Mouse (Mus musculus): Measurements from ENCODE around the gene Cdc6. TPM values are rescaled to one million over a fixed set of nuclear protein-coding genes. Genes with fewer than 3 reads are reported as not detected.
A peak's percentile ranks its signal among the peaks of the same experiment; 100 is the strongest.

Gene Cdc6
- polyA plus RNA-seq, 1 experiment from 2014 or later: 54.7 TPM

DNA sequence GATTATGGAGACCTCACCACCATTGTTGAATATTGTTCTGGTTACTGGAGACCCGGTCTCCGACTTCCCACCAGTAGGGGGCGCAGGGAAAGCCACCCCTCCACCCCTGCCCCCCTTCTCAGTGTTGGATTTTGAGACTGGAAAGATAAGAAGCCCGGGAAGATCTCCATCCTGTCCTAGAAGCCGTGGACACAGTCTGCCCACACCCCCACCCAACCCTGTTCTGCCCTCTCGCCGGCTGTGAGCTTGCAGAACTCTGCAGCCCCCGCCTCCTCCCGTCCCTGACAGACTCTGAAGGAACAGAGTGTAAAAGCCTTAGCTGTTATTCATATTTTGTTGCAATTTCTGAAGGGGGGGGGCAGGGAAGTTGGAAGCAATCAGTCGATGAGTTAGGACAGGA, 46.8 kb downstream of the Cdc6 start:
- WGBS: 5% methylated on average over 10 of the region's 10 CpGs
- H3K4me1 ChIP-seq (replicated peaks; ENCODE audit: control insufficient read depth, insufficient read depth, low read length): peaks cover 26% of the 10 kb centered on the region
- peak overlapping the region; percentile 70; the same call in 1 of the 2 replicates for H3K27ac ChIP-seq (ENCODE audit: low read depth, low read length)

DNA sequence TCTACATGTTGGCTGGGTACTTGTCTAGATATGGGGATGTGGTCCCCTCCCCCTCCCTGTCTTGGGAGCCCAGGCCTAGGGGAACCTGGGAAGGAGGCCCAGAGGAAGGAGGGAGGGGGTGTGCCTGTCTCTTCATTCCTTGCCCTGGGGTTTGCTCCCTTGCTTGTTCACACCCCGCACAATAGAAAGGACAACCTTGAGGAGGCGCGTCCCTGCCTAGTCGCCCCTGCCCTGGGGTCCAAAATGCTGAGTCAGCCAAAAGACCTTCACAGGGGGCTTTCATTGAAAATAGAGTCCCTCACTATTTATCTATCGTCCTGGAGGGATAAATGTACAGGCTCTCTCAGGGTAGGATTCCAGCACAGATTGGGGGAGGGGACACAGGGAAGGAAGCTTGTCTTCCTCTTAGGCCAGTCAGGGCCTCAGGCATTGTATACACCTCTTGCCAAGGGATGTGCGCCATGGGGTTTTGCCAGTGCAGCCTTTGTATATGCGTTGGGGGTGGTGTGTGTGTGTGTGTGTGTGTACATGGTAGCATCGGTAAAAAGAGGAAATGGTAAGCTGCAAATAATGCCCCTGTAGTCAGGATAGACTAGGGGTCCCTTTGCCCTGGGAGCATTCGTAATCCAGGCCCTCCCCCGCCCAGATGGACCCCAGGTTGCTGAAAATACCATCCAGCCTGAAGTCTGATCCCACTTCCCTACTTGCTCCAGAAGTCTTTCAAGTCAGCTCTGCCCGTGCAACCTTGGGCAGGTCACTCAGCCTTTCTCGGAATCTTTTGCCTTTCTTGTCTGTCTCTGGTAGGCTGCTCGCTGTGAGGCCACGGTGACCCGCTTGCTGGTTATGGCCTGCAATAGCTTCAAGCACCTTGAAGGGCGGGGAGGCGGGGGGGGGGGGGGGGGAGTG, 47.5 kb downstream of the Cdc6 start:
- Histone ChIP-seq H3K9me3 (ENCODE audit: control insufficient read depth, low read length) (no peaks in the 10 kb centered on the region), H3K36me3 (ENCODE audit: control insufficient read depth, insufficient read depth, low read length) (no peaks in the 10 kb centered on the region), H3K4me3 (ENCODE audit: low read depth, low read length) (no peak overlapping the region), H3K27ac (ENCODE audit: low read depth, low read length) (peak overlapping the region; percentile 70), H3K27me3 (ENCODE audit: control insufficient read depth, insufficient read depth, low read length) (no peaks in the 10 kb centered on the region), H3K4me2 (ENCODE audit: low read depth, low read length, severe bottlenecking) (peak overlapping the region; percentile 38), H3K9ac (ENCODE audit: low read length) (peak overlapping the region; percentile 17; the same call in 1 of the 2 replicates), H3K4me1 (replicated peaks; ENCODE audit: control insufficient read depth, insufficient read depth, low read length) (peaks cover 29% of the 10 kb centered on the region)
- ATAC-seq (replicated peaks; ENCODE audit: low FRiP score): peak; percentile 42
- peak; percentile 68 for DNase-seq (ENCODE audit: low spot score)
- WGBS: 11% methylated on average over 17 of the region's 17 CpGs

More for the DNA sequence above, 46.8 kb downstream of the Cdc6 start:
- DNase-seq (ENCODE audit: low spot score): peak; percentile 91
- H3K9ac ChIP-seq (ENCODE audit: low read length): peak overlapping the region; percentile 17; the same call in 1 of the 2 replicates
- no peaks in the 10 kb centered on the region for H3K9me3 ChIP-seq (ENCODE audit: control insufficient read depth, low read length)
- H3K4me3 ChIP-seq (ENCODE audit: low read depth, low read length): no peak overlapping the region
- no peaks in the 10 kb centered on the region for H3K27me3 ChIP-seq (ENCODE audit: control insufficient read depth, insufficient read depth, low read length)
- peak; percentile 75 for ATAC-seq (replicated peaks; ENCODE audit: low FRiP score)
- peak overlapping the region; percentile 38 for H3K4me2 ChIP-seq (ENCODE audit: low read depth, low read length, severe bottlenecking)
- no peaks in the 10 kb centered on the region for H3K36me3 ChIP-seq (ENCODE audit: control insufficient read depth, insufficient read depth, low read length)

DNA sequence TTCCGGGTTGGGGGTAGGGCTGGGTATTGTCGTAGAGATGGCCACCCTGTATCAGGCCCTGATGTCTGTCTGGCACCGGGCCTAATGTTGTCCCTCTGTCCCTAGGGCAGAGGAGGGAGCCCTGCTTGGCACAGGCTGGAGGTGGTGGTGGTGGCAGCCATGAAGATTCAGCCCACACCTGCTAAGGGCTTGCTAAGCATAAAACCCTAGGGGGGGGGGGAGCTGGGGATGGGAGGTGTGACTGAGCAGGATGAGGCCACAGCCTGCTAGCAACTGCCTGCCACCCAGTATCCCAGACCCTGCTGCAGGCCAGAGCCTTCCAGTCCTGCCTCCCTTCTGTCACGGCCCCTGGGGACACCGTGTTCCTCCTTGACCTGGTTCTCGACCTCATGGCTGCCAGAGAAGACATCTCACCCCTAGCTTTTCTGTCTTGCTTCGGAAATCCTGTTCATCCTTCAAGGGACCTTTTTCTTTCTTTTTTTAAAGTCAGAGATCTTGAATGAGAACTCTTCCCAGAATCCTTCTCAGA, 48.2 kb downstream of the Cdc6 start:
- peaks cover under 1% of the 10 kb centered on the region for H3K27me3 ChIP-seq (ENCODE audit: control insufficient read depth, insufficient read depth, low read length)
- H3K9ac ChIP-seq (ENCODE audit: low read length): no peak overlapping the region
- H3K4me2 ChIP-seq (ENCODE audit: low read depth, low read length, severe bottlenecking): no peak overlapping the region
- no peak for DNase-seq (ENCODE audit: low spot score)
- peaks cover 29% of the 10 kb centered on the region for H3K4me1 ChIP-seq (replicated peaks; ENCODE audit: control insufficient read depth, insufficient read depth, low read length)
- peak overlapping the region; percentile 70; the same call in 1 of the 2 replicates for H3K27ac ChIP-seq (ENCODE audit: low read depth, low read length)
- no peaks in the 10 kb centered on the region for H3K36me3 ChIP-seq (ENCODE audit: control insufficient read depth, insufficient read depth, low read length)
- H3K4me3 ChIP-seq (ENCODE audit: low read depth, low read length): no peak overlapping the region
- 42% methylated on average over 7 of the region's 7 CpGs for WGBS
- no peak for ATAC-seq (replicated peaks; ENCODE audit: low FRiP score)
- H3K9me3 ChIP-seq (ENCODE audit: control insufficient read depth, low read length): no peaks in the 10 kb centered on the region

DNA sequence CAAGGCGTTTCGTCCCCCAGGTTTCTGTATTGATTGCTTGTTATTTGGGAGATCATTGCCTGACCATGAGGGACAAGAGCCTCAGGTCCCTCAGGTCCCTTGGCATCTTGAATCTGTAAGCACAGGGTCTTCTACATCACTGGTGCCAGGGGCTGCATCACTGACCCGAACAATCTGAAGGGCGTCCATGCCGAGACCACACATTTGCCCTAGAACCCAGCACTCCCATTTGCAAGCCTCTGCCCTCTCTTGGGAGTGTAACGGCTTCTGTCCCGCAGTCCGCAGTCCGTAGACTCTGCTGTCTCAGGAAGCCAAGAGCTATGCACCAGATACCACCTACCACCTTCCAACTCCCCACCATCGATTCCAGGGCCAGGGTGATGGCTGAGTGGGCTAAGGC, 48.7 kb downstream of the Cdc6 start:
- H3K9me3 ChIP-seq (ENCODE audit: control insufficient read depth, low read length): no peaks in the 10 kb centered on the region

DNA sequence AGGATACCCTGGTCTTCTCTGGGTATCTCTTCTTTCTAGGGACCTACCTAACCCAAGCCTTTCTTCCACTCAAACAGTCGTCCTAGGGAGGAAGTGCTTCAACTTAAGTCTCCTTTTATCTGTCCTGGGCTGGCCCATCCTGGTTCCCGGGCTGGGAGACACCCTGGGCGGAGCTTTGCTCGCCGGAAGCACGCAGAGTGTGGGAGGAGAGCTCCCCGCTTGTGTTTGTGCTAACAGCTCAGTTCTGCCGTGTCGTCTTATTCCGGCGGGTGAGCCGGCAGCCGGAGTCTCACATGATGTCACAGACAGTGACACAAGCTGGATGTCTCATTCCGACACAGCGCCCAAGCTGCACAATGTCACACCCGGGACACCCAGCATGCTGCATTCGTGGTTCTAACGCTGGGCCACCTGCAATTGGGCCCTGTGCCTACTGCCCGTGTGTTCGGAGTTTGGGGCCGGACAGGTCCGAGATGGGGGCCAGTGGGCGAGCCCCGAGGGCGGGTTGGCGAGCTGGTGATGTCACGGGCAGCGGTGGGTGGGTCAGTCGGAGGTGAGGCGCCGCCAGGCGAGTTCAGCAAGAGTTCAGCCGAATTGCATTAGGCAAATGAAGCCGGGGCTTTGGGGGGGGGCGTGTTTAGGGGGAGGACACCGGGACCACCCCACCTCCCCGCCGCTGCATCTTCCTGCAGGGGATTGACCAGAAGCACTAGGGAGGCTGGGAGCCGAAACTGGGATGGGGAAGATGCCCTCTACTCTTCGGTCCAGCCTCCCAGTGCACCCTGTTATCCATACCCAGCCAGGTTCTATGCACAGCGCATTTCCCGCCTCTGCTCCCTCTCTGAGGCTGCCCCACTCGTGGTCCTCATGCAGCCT, 52.1 kb downstream of the Cdc6 start:
- Histone ChIP-seq H3K27ac (ENCODE audit: low read depth, low read length) (no peak overlapping the region), H3K9me3 (ENCODE audit: control insufficient read depth, low read length) (no peaks in the 10 kb centered on the region), H3K4me3 (ENCODE audit: low read depth, low read length) (peak overlapping the region; percentile 61), H3K36me3 (ENCODE audit: control insufficient read depth, insufficient read depth, low read length) (no peaks in the 10 kb centered on the region), H3K9ac (ENCODE audit: low read length) (peak overlapping the region; percentile 70), H3K4me2 (ENCODE audit: low read depth, low read length, severe bottlenecking) (peak overlapping the region; percentile 100), H3K4me1 (replicated peaks; ENCODE audit: control insufficient read depth, insufficient read depth, low read length) (peaks cover 57% of the 10 kb centered on the region), H3K27me3 (ENCODE audit: control insufficient read depth, insufficient read depth, low read length) (peaks cover 19% of the 10 kb centered on the region)
- WGBS: 0% methylated on average over 43 of the region's 43 CpGs
- ATAC-seq (replicated peaks; ENCODE audit: low FRiP score) (peak; percentile 28; the same call in 1 of the 2 replicates), DNase-seq (ENCODE audit: low spot score) (peak; percentile 81)

More for the DNA sequence above, 48.7 kb downstream of the Cdc6 start:
- Histone ChIP-seq H3K4me1 (replicated peaks; ENCODE audit: control insufficient read depth, insufficient read depth, low read length) (peaks cover 34% of the 10 kb centered on the region), H3K27me3 (ENCODE audit: control insufficient read depth, insufficient read depth, low read length) (peaks cover 5% of the 10 kb centered on the region), H3K9ac (ENCODE audit: low read length) (no peak overlapping the region), H3K4me2 (ENCODE audit: low read depth, low read length, severe bottlenecking) (no peak overlapping the region), H3K36me3 (ENCODE audit: control insufficient read depth, insufficient read depth, low read length) (no peaks in the 10 kb centered on the region), H3K4me3 (ENCODE audit: low read depth, low read length) (no peak overlapping the region), H3K27ac (ENCODE audit: low read depth, low read length) (no peak overlapping the region)
- 80% methylated on average over 8 of the region's 10 CpGs for WGBS
- ATAC-seq (replicated peaks; ENCODE audit: low FRiP score) (no peak), DNase-seq (ENCODE audit: low spot score) (no peak)

DNA sequence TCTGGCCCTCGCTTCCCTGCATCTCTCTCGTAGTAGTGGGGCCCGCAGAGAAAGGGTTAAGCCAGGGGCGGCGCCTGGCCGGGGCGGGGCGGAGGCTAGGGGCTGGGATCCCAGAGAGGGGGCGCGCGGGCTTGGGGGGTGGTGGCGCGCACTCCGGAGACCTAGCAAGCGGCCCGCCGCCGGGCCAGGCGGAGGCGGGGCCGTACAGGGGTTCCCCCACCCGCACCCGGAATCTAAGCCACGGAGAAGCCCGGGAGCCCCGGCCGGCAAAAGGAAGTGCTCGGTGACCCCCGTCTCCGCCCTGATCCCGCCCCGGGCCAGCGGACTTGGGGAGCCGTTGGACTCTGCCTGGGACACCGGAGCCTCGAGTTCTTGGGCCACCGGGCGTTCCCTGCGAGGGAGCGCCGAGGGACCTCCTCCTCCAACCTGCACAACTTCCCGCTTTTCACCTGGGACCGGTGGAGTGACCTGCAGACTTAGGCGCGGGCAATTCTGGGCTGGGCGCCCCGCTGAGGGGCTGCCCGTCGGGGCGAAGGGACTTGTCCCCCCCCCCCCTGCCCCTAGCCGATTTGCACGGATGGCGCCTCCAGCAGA, 52.8 kb downstream of the Cdc6 start:
- DNase-seq (ENCODE audit: low spot score) (peak; percentile 86), ATAC-seq (replicated peaks; ENCODE audit: low FRiP score) (peak; percentile 55)
- no peaks in the 10 kb centered on the region for H3K9me3 ChIP-seq (ENCODE audit: control insufficient read depth, low read length)
- WGBS: under 1% methylated on average over 53 of the region's 53 CpGs
- no peak overlapping the region for H3K27ac ChIP-seq (ENCODE audit: low read depth, low read length)
- peak overlapping the region; percentile 70 for H3K9ac ChIP-seq (ENCODE audit: low read length)
- no peaks in the 10 kb centered on the region for H3K36me3 ChIP-seq (ENCODE audit: control insufficient read depth, insufficient read depth, low read length)
- H3K4me2 ChIP-seq (ENCODE audit: low read depth, low read length, severe bottlenecking): peak overlapping the region; percentile 100
- H3K27me3 ChIP-seq (ENCODE audit: control insufficient read depth, insufficient read depth, low read length): peaks cover 19% of the 10 kb centered on the region
- peak overlapping the region; percentile 61 for H3K4me3 ChIP-seq (ENCODE audit: low read depth, low read length)
- H3K4me1 ChIP-seq (replicated peaks; ENCODE audit: control insufficient read depth, insufficient read depth, low read length): peaks cover 59% of the 10 kb centered on the region

DNA sequence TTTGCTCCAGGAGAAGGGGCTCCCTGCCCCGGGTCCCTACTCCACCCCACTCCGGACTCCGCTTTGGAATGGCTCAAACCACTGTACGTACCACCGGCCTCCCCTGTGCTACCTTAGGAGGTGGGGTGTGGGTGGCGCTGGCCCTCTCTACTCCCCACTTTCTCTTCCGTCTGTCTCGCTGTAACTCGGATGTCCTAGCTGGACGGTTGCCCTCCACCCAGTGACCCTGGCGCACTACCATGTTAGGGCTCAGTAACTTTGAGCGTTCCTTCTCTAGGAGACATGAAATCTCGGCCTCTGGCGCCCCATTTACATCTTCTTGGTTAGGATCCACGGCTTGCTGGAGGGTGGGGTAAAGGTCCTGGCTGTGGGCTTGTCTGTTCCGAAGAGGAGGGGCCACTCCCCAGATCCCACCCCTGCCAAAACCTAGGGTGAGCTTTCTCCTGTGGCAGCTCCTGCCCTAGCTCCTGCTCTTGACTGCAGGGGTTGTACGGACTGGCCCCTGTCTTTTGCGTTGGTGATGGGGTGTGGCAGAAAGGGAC, 53.5 kb downstream of the Cdc6 start:
- Histone ChIP-seq H3K36me3 (ENCODE audit: control insufficient read depth, insufficient read depth, low read length) (no peaks in the 10 kb centered on the region), H3K9me3 (ENCODE audit: control insufficient read depth, low read length) (no peaks in the 10 kb centered on the region), H3K4me1 (replicated peaks; ENCODE audit: control insufficient read depth, insufficient read depth, low read length) (peaks cover 61% of the 10 kb centered on the region), H3K4me2 (ENCODE audit: low read depth, low read length, severe bottlenecking) (peak overlapping the region; percentile 100), H3K9ac (ENCODE audit: low read length) (peak overlapping the region; percentile 70), H3K27me3 (ENCODE audit: control insufficient read depth, insufficient read depth, low read length) (peaks cover 19% of the 10 kb centered on the region), H3K4me3 (ENCODE audit: low read depth, low read length) (peak overlapping the region; percentile 61), H3K27ac (ENCODE audit: low read depth, low read length) (no peak overlapping the region)
- ATAC-seq (replicated peaks; ENCODE audit: low FRiP score) (no peak), DNase-seq (ENCODE audit: low spot score) (peak; percentile 53)
- 2% methylated on average over 18 of the region's 18 CpGs for WGBS

DNA sequence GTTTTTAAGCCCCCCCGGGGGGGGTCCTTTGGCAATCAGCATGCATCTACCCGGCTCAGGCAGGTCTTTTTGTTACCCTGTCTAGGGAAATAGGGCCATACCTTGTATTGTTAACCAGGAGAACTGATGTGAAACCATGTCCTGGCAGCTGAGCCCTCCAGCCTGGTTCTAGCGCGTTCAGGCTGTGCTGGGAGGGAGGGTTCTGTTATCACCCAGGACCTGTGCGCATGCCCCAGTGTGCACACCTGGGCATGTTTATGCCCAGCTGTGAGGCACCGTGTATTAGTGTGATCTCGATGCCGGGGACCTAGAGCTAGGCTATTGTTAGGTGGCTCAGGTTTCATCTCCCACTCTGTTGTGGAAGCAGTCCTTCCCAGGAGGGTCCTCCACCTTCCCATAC, 54.2 kb downstream of the Cdc6 start:
- peak; percentile 53 for DNase-seq (ENCODE audit: low spot score)
- H3K36me3 ChIP-seq (ENCODE audit: control insufficient read depth, insufficient read depth, low read length): no peaks in the 10 kb centered on the region
- no peak overlapping the region for H3K9ac ChIP-seq (ENCODE audit: low read length)
- H3K4me3 ChIP-seq (ENCODE audit: low read depth, low read length): peak overlapping the region; percentile 61
- peaks cover 19% of the 10 kb centered on the region for H3K27me3 ChIP-seq (ENCODE audit: control insufficient read depth, insufficient read depth, low read length)
- H3K4me2 ChIP-seq (ENCODE audit: low read depth, low read length, severe bottlenecking): peak overlapping the region; percentile 100
- no peak for ATAC-seq (replicated peaks; ENCODE audit: low FRiP score)
- peaks cover 68% of the 10 kb centered on the region for H3K4me1 ChIP-seq (replicated peaks; ENCODE audit: control insufficient read depth, insufficient read depth, low read length)
- 11% methylated on average over 8 of the region's 8 CpGs for WGBS
- no peaks in the 10 kb centered on the region for H3K9me3 ChIP-seq (ENCODE audit: control insufficient read depth, low read length)
- no peak overlapping the region for H3K27ac ChIP-seq (ENCODE audit: low read depth, low read length)
